Mouse (Mus musculus): Measurements from ENCODE around the gene Ablim1. TPM values are rescaled to one million over a fixed set of nuclear protein-coding genes. Genes with fewer than 3 reads are reported as not detected.

Ablim1 gene
- polyA plus RNA-seq, 2 experiments: 3.0 to 4.7 TPM

GRCm38 (mm10) chr19:57067108-57067613 is 247.6 kb downstream of the Ablim1 start:
- DNase-seq (ENCODE audit: low read depth in 3 of 3, low spot score in 3 of 3) (no peak), ATAC-seq (ENCODE audit: insufficient read depth) (no peak)
- H3K27ac ChIP-seq: no peak overlapping the region
- TF ChIP-seq EP300 (IDR thresholded peaks at IDR 0.05; ENCODE audit: low read depth): no peak
- no peak for TF ChIP-seq CTCF (IDR thresholded peaks at IDR 0.05; ENCODE audit: low read depth)
- 62% methylated on average over 9 of the region's 9 CpGs for WGBS (ENCODE audit: insufficient replicate concordance)
- no peak overlapping the region for H3K9ac ChIP-seq (replicated peaks)
- H3K36me3 ChIP-seq (replicated peaks; ENCODE audit: control insufficient read depth, insufficient read depth, low read depth): no peaks in the 10 kb centered on the region
- no peaks in the 10 kb centered on the region for H3K4me1 ChIP-seq (replicated peaks; ENCODE audit: control insufficient read depth in 2 of 2, insufficient read depth in 2 of 2, low read length in 1 of 2)
- no peaks in the 10 kb centered on the region for H3K9me3 ChIP-seq (ENCODE audit: control insufficient read depth, low read length)
- no peaks in the 10 kb centered on the region for H3K27me3 ChIP-seq (ENCODE audit: control insufficient read depth, insufficient read depth, low read length)
- H3K4me3 ChIP-seq (ENCODE audit: insufficient read depth in 1 of 2, low read depth in 2 of 2, low read length in 2 of 2): no peak overlapping the region
- no peak overlapping the region for H3K4me2 ChIP-seq (ENCODE audit: low read depth)

GRCm38 (mm10) chr19:57066313-57066712 is 248.4 kb downstream of the Ablim1 start:
- WGBS (ENCODE audit: insufficient replicate concordance): 15% methylated on average over 3 of the region's 3 CpGs
- H3K36me3 ChIP-seq (replicated peaks; ENCODE audit: control insufficient read depth, insufficient read depth, low read depth): no peaks in the 10 kb centered on the region
- H3K4me3 ChIP-seq (ENCODE audit: insufficient read depth in 1 of 2, low read depth in 2 of 2, low read length in 2 of 2): no peak overlapping the region
- no peak for TF ChIP-seq EP300 (IDR thresholded peaks at IDR 0.05; ENCODE audit: low read depth)
- peak; percentile 78 for TF ChIP-seq CTCF (IDR thresholded peaks at IDR 0.05; ENCODE audit: low read depth)
- H3K9ac ChIP-seq (replicated peaks): no peak overlapping the region
- H3K27me3 ChIP-seq (ENCODE audit: control insufficient read depth, insufficient read depth, low read length): no peaks in the 10 kb centered on the region
- DNase-seq (ENCODE audit: low read depth in 3 of 3, low spot score in 3 of 3): peak; percentile 6 to 12 (median 6)
- H3K4me1 ChIP-seq (replicated peaks; ENCODE audit: control insufficient read depth in 2 of 2, insufficient read depth in 2 of 2, low read length in 1 of 2): no peaks in the 10 kb centered on the region
- no peak for ATAC-seq (ENCODE audit: insufficient read depth)
- no peak overlapping the region for H3K4me2 ChIP-seq (ENCODE audit: low read depth)
- no peaks in the 10 kb centered on the region for H3K9me3 ChIP-seq (ENCODE audit: control insufficient read depth, low read length)
- no peak overlapping the region for H3K27ac ChIP-seq

- no peak for ATAC-seq (ENCODE audit: insufficient read depth)
- Histone ChIP-seq H3K4me2 (ENCODE audit: low read depth) (no peak overlapping the region), H3K27ac (no peak overlapping the region), H3K4me3 (ENCODE audit: insufficient read depth in 1 of 2, low read depth in 2 of 2, low read length in 2 of 2) (no peak overlapping the region), H3K36me3 (replicated peaks; ENCODE audit: control insufficient read depth, insufficient read depth, low read depth) (no peaks in the 10 kb centered on the region), H3K27me3 (ENCODE audit: control insufficient read depth, insufficient read depth, low read length) (no peaks in the 10 kb centered on the region), H3K4me1 (replicated peaks; ENCODE audit: control insufficient read depth in 2 of 2, insufficient read depth in 2 of 2, low read length in 1 of 2) (no peaks in the 10 kb centered on the region), H3K9me3 (ENCODE audit: control insufficient read depth, low read length) (0 out of 2 replicates have a peak, but pooled peaks cover 2% of the 10 kb centered on the region), H3K9ac (replicated peaks) (no peak overlapping the region)
- TF ChIP-seq EP300 (IDR thresholded peaks at IDR 0.05; ENCODE audit: low read depth): no peak
- no peak for TF ChIP-seq CTCF (IDR thresholded peaks at IDR 0.05; ENCODE audit: low read depth)
- 77% methylated on average over 4 of the region's 4 CpGs for WGBS (ENCODE audit: insufficient replicate concordance)
- DNase-seq (ENCODE audit: low read depth in 3 of 3, low spot score in 3 of 3): no peak
These were observed 252.0 kb downstream of the Ablim1 start for GRCm38 (mm10) chr19:57062746-57063145.

GRCm38 (mm10) chr19:57059018-57059580 is 255.6 kb downstream of the Ablim1 start:
- WGBS (ENCODE audit: insufficient replicate concordance): 54% methylated on average over 19 of the region's 19 CpGs
- Histone ChIP-seq H3K36me3 (replicated peaks; ENCODE audit: control insufficient read depth, insufficient read depth, low read depth) (no peaks in the 10 kb centered on the region), H3K27me3 (ENCODE audit: control insufficient read depth, insufficient read depth, low read length) (no peaks in the 10 kb centered on the region), H3K4me3 (ENCODE audit: insufficient read depth in 1 of 2, low read depth in 2 of 2, low read length in 2 of 2) (no peak overlapping the region), H3K4me2 (ENCODE audit: low read depth) (no peak overlapping the region), H3K4me1 (replicated peaks; ENCODE audit: control insufficient read depth in 2 of 2, insufficient read depth in 2 of 2, low read length in 1 of 2) (no peaks in the 10 kb centered on the region), H3K27ac (no peak overlapping the region), H3K9ac (replicated peaks) (no peak overlapping the region), H3K9me3 (ENCODE audit: control insufficient read depth, low read length) (0 out of 2 replicates have a peak, but pooled peaks cover 2% of the 10 kb centered on the region)
- DNase-seq (ENCODE audit: low read depth in 3 of 3, low spot score in 3 of 3) (no peak), ATAC-seq (ENCODE audit: insufficient read depth) (no peak)
- TF ChIP-seq EP300 (IDR thresholded peaks at IDR 0.05; ENCODE audit: low read depth): no peak
- no peak for TF ChIP-seq CTCF (IDR thresholded peaks at IDR 0.05; ENCODE audit: low read depth)

- ATAC-seq (ENCODE audit: insufficient read depth) (no peak), DNase-seq (ENCODE audit: low read depth in 3 of 3, low spot score in 3 of 3) (no peak)
- 82% methylated on average over 2 of the region's 2 CpGs for WGBS (ENCODE audit: insufficient replicate concordance)
- no peak overlapping the region for H3K4me2 ChIP-seq (ENCODE audit: low read depth)
- H3K9me3 ChIP-seq (ENCODE audit: control insufficient read depth, low read length): 0 out of 2 replicates have a peak, but pooled peaks cover 2% of the 10 kb centered on the region
- H3K27me3 ChIP-seq (ENCODE audit: control insufficient read depth, insufficient read depth, low read length): no peaks in the 10 kb centered on the region
- no peak overlapping the region for H3K4me3 ChIP-seq (ENCODE audit: insufficient read depth in 1 of 2, low read depth in 2 of 2, low read length in 2 of 2)
- H3K27ac ChIP-seq: no peak overlapping the region
- no peaks in the 10 kb centered on the region for H3K4me1 ChIP-seq (replicated peaks; ENCODE audit: control insufficient read depth in 2 of 2, insufficient read depth in 2 of 2, low read length in 1 of 2)
- peak; percentile 61 for TF ChIP-seq CTCF (IDR thresholded peaks at IDR 0.05; ENCODE audit: low read depth)
- TF ChIP-seq EP300 (IDR thresholded peaks at IDR 0.05; ENCODE audit: low read depth): no peak
- no peaks in the 10 kb centered on the region for H3K36me3 ChIP-seq (replicated peaks; ENCODE audit: control insufficient read depth, insufficient read depth, low read depth)
- no peak overlapping the region for H3K9ac ChIP-seq (replicated peaks)
These were observed 257.2 kb downstream of the Ablim1 start for GRCm38 (mm10) chr19:57057568-57057967.
